Mouse (Mus musculus) hindbrain, embryonic 16.5 days (tissue): Measurements from ENCODE around the gene Kmt2d. TPM values are rescaled to one million over a fixed set of nuclear protein-coding genes. Genes with fewer than 3 reads are reported as not detected.

Experiments
- ATAC-seq: fragments of 200-750 bp; cut with Nextera tagmentation; 2 replicates; pipeline ENCODE4 v1.8.0; 2017; ENCODE audit warnings: moderate TSS enrichment, moderate library complexity
- H3K27ac ChIP-seq: fragments of 300-500 bp; sonication (generic); 2 replicates; pipeline ENCODE4 v1.5.1; 2014; ENCODE audit warnings: low read depth, mild to moderate bottlenecking, control low read depth, low read length, moderate library complexity
- H3K27me3 ChIP-seq: fragments of 300-500 bp; sonication (generic); replicated peaks from 2 replicates; pipeline ENCODE4 v1.6.1; 2014; ENCODE audit warnings: low read length; ENCODE audit not compliant: control insufficient read depth, insufficient read depth
- H3K36me3 ChIP-seq: fragments of 300-500 bp; sonication (generic); 2 replicates; pipeline ENCODE4 v1.6.1; 2014; ENCODE audit warnings: mild to moderate bottlenecking, low read length, moderate library complexity, mixed read lengths; ENCODE audit not compliant: control insufficient read depth, insufficient read depth
- H3K4me1 ChIP-seq: fragments of 300-500 bp; sonication (generic); 2 replicates; pipeline ENCODE4 v1.6.1; 2014; ENCODE audit warnings: low read depth, low read length; ENCODE audit not compliant: control insufficient read depth, insufficient read depth
- H3K4me2 ChIP-seq: fragments of 300-500 bp; sonication (generic); 2 replicates; pipeline ENCODE4 v1.6.1; 2014; ENCODE audit warnings: mild to moderate bottlenecking, low read length, control low read depth, moderate library complexity
- H3K4me3 ChIP-seq: fragments of 300-500 bp; sonication (generic); 2 replicates; pipeline ENCODE4 v1.5.1; 2014; ENCODE audit warnings: mild to moderate bottlenecking, low read length, control low read depth, moderate library complexity
- H3K9ac ChIP-seq: fragments of 300-500 bp; sonication (generic); 2 replicates; pipeline ENCODE4 v1.6.1; 2014; ENCODE audit warnings: low read depth, mild to moderate bottlenecking, control low read depth, low read length, moderate library complexity
- H3K9me3 ChIP-seq: fragments of 300-500 bp; sonication (generic); 2 replicates; pipeline ENCODE4 v1.6.1; 2014; ENCODE audit warnings: mild to moderate bottlenecking, low read length, moderate library complexity; ENCODE audit not compliant: control insufficient read depth
- WGBS: fragments of 180-500 bp; shearing (Covaris S2); extraction: QIAGEN DNeasy Blood & Tissue Kit; methylation state at CpG from one replicate; pipeline ENCODE4 v1.1.7; 2014; 5-methylcytosine and 5-hydroxymethylcytosine counted together
- polyA plus RNA-seq: library from polyadenylated mRNA; unstranded; fragments of >200 nt; fragmentation: Nextera tagmentation; extraction: Ambion mirVana; gene quantifications from 2 replicates; pipeline ENCODE4 v1.2.1, GENCODE M21; 2015

Kmt2d gene
- polyA plus RNA-seq, 1 experiment from 2014 or later = 8.8 TPM

DNA sequence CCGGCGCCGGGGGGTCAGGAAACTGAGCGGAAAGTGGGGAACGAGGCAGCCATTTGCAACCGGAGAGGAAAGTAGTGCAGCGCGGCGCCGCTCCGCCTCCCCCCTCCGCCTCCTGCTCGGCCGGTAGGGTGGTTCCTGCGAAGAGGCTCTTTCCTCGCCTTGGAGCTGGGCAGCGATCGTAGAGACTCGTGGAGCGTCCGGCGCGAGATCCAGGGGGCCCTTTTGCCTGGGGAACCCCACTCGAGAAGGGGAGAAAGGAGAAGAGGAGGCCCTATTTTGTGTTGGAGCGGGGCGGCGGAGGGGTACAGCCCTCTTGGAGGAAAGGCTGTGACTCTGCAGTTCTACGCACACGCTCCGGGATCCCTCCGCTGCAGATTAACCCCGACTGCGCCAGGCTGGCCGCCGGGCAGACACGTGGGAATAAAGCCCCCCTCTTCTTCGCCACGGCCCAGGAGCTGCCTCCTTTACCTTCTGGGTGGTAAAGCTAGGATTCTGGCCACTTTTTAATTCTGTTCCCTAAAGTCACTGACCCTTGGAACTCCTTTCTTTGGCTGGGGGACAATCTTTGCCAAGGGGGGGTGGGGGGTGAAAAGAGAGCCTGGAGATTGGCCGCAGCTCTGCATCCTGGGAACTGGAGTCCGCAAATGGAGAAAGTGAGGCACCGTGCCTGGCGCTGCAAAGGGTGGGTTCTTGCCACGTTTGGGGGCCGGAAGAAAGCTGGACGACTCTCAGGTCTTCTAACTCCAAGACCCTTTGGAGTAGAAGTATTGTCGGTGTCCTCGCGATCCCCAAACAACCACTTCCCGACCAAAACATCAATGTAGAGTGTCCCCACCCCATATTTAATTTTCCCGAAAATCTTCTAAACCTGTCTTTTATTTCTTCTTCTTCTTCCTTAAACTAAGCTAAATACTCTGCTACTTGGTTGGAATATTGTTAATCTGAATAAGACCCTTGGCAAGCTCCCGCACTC is 1.2 kb upstream of the Kmt2d start:
- H3K9ac ChIP-seq = peak overlapping the region; percentile 99
- H3K4me1 ChIP-seq = peaks cover 38% of the 10 kb centered on the region
- H3K27ac ChIP-seq = peak overlapping the region; percentile 100
- H3K36me3 ChIP-seq = no peaks in the 10 kb centered on the region
- ATAC-seq = peak; percentile 84
- peak overlapping the region; percentile 98 for H3K4me2 ChIP-seq
- H3K9me3 ChIP-seq = no peaks in the 10 kb centered on the region
- WGBS = under 1% methylated on average over 51 of the region's 51 CpGs
- H3K27me3 ChIP-seq = no peaks in the 10 kb centered on the region
- peak overlapping the region; percentile 99 for H3K4me3 ChIP-seq

DNA sequence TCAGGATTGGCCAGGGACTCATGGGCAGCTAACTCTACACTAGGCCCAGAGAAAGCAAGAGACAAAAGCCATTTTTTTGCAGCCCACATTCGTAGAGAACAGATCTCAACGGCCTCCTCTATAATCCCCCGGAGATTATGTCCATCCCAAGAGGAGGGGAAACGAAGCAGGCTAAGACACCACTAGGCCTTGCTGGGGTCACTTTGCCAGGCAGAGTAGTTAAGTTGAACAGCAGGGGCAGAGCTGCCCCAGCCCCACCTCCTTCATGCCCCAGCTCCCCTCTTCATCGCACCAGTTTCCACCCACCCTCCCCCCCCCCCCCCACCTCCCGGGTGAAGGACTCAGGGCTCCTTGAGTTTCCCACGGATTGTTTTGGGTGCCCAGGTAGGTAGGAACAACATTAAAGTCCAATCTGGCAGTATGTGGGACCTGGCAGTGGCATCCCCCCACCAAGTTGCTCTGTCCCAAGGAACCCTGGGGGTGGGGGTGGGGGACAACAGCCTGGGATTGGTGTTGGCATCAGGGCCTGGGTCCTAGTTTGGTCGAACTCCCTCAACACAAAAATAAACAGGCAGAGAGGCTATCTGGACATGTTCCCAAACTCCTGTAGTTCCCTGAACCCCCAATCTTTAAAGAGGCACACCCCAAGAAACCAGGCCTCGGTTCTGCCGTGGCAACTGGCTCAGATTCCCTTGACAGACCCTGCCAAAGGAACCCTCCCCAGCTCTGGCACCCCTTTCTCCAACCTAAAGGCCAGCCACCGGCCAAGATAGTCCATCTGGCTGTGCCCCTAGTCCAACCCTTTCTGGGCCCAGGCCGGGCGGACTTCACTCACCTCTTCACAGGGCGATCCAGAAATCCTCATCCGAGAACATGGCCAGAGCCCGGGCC is 580 bp downstream of the Kmt2d start:
- Histone ChIP-seq H3K9ac (peak overlapping the region; percentile 99), H3K4me2 (peak overlapping the region; percentile 98), H3K9me3 (no peaks in the 10 kb centered on the region), H3K4me1 (peaks cover 42% of the 10 kb centered on the region), H3K27ac (peak overlapping the region; percentile 100), H3K4me3 (peak overlapping the region; percentile 99), H3K36me3 (peaks cover 4% of the 10 kb centered on the region; the same call in 1 of the 2 replicates), H3K27me3 (no peaks in the 10 kb centered on the region)
- 0% methylated on average over 16 of the region's 16 CpGs for WGBS
- no peak for ATAC-seq

DNA sequence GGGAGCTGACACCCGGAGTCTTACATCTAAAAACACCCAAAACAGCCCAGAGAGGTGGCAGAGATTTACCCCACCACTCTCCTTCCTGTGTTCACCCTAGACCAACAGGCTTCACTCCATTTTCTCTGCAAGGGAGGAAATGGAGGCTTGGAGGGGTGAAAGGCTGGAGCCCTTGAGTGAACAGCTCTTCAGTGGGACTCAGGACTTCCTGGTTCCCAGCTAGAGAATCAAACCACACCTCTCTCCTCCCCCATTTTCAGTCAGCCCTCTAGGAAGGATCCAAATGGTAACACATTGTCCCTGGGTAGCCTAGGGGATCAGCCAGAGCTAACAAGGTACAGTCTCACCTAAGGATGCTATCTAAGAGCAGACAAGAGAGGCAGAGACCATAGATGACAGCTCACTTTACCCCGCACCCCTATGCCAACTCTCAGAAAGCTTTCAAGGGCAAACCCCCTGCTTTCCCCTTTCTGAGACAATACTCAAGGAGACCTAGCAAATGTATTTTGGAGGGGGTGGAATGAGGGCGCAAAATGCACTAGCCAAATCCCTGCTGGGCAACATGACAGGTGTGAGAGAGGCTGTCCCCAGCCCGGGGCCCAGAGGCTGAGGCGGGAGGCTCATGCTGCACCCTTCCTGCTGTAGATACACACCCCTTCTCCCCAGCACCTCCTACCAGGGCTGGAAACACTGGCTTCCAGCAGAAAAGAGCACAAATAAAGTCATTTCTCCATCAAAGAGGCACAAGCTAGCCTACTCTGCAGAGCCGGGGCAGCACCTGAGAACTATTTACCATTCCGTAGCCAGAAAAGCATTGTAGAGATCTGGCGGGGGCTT is 1.4 kb downstream of the Kmt2d start:
- H3K4me2 ChIP-seq = peak overlapping the region; percentile 98
- WGBS = 9% methylated on average over 8 of the region's 8 CpGs
- H3K27ac ChIP-seq = peak overlapping the region; percentile 20; the same call in 1 of the 2 replicates
- ATAC-seq = no peak
- peak overlapping the region; percentile 99 for H3K9ac ChIP-seq
- no peaks in the 10 kb centered on the region for H3K9me3 ChIP-seq
- H3K27me3 ChIP-seq = no peaks in the 10 kb centered on the region
- H3K36me3 ChIP-seq = peaks cover 6% of the 10 kb centered on the region; the same call in 1 of the 2 replicates
- peak overlapping the region; percentile 99 for H3K4me3 ChIP-seq
- H3K4me1 ChIP-seq = peaks cover 42% of the 10 kb centered on the region

DNA sequence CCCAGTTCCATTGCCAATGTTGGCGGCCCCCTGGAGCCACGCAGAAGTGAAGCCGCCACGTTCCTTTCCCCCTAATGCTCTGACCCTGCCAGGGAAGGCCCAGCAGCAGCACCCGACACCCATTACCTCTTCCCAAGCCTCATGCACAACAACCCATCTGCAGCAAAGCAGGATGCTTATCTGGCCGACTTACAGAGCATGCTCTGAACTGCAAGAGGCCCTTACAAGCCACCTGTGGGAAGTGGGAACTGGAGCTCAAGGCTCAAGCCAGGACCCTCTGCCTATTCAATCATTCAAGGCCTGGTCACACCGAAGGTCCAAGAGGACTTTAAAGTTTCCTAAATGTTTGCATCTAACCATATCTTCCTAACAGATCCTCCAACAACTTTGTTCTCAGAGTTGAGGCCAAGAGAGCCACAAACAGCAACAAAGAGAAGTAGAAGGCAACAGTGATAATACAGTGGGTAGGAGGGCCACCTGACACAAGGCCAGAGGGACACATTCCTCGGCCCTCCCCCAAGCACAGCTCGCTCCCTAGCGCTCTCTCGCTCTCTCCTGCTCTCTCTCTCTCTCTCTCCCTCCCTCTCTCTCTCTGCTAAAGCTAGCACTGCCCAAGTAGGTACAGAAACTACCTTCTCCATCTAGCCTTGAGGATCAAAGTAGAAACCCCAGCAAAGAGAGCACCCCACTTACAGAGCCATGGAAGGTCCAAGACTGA is 2.5 kb downstream of the Kmt2d start:
- peaks cover 42% of the 10 kb centered on the region for H3K4me1 ChIP-seq
- peak overlapping the region; percentile 99 for H3K9ac ChIP-seq
- peak overlapping the region; percentile 99 for H3K4me3 ChIP-seq
- peaks cover 13% of the 10 kb centered on the region for H3K36me3 ChIP-seq
- no peaks in the 10 kb centered on the region for H3K27me3 ChIP-seq
- 29% methylated on average over 11 of the region's 11 CpGs for WGBS
- H3K9me3 ChIP-seq = no peaks in the 10 kb centered on the region
- peak overlapping the region; percentile 98 for H3K4me2 ChIP-seq
- no peak for ATAC-seq
- H3K27ac ChIP-seq = no peak overlapping the region

DNA sequence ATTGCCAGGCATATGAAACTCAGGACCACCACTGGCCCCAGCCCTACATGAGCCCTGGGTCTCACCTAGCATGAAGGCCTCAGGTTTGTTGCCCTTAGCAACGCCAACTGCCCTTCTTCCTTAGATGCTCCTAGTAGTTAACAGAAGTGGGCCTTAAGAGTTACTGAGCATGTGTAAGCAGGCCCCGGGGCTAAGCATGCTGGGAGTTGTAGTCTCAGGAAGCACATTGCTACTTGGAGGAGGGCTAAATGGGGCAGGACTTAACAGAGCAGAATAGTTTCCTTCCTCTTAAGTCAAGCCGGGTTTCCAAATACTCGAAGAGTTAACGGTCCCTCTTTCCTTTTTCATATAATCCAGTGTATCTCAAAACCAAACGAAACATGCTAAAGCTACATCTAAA is 3.7 kb downstream of the Kmt2d start:
- Histone ChIP-seq H3K9ac (no peak overlapping the region), H3K9me3 (no peaks in the 10 kb centered on the region), H3K36me3 (peaks cover 23% of the 10 kb centered on the region), H3K4me1 (peaks cover 37% of the 10 kb centered on the region), H3K27me3 (no peaks in the 10 kb centered on the region), H3K4me2 (peak overlapping the region; percentile 98), H3K27ac (no peak overlapping the region), H3K4me3 (no peak overlapping the region)
- no peak for ATAC-seq
- 68% methylated on average over 6 of the region's 6 CpGs for WGBS

GRCm38 (mm10) chr15:98866501-98866900 is 4.5 kb downstream of the Kmt2d start:
- H3K4me3 ChIP-seq = no peak overlapping the region
- H3K4me2 ChIP-seq = no peak overlapping the region
- H3K9ac ChIP-seq = no peak overlapping the region
- 89% methylated on average over 5 of the region's 5 CpGs for WGBS
- no peaks in the 10 kb centered on the region for H3K9me3 ChIP-seq
- H3K4me1 ChIP-seq = peaks cover 37% of the 10 kb centered on the region
- H3K36me3 ChIP-seq = peaks cover 31% of the 10 kb centered on the region
- H3K27me3 ChIP-seq = no peaks in the 10 kb centered on the region
- no peak for ATAC-seq
- H3K27ac ChIP-seq = no peak overlapping the region

GRCm38 (mm10) chr15:98865771-98866170 is 5.2 kb downstream of the Kmt2d start:
- 94% methylated on average over 8 of the region's 8 CpGs for WGBS
- Histone ChIP-seq H3K27ac (no peak overlapping the region), H3K4me3 (no peak overlapping the region), H3K9ac (no peak overlapping the region), H3K4me2 (no peak overlapping the region), H3K9me3 (no peaks in the 10 kb centered on the region), H3K36me3 (peaks cover 38% of the 10 kb centered on the region), H3K27me3 (no peaks in the 10 kb centered on the region), H3K4me1 (peaks cover 37% of the 10 kb centered on the region)
- no peak for ATAC-seq

DNA sequence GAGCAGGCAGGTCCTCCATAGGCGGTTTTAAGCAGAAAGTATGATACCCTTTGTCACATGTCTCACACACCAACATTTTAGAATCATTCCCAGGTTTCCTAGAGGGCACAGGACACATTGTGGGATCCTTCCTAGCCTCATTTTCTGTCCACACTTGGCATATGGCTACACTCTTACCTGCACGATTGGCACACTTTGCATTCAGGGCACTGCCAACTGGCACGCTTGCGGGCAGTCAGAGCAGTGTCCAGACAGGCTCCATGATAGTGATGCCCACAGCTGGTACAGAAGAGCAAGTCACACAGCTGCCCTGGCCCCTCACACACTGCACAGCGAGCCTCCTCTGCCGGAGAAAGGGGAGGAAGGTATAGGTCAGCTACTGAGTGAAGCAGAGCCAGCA is 6.1 kb downstream of the Kmt2d start:
- Histone ChIP-seq H3K27me3 (no peaks in the 10 kb centered on the region), H3K27ac (no peak overlapping the region), H3K9me3 (no peaks in the 10 kb centered on the region), H3K4me1 (peaks cover 31% of the 10 kb centered on the region), H3K4me2 (no peak overlapping the region), H3K4me3 (no peak overlapping the region), H3K36me3 (peaks cover 46% of the 10 kb centered on the region), H3K9ac (no peak overlapping the region)
- WGBS = 94% methylated on average over 6 of the region's 6 CpGs
- ATAC-seq = no peak
